8 mouse cellular contexts compared by ENCODE assay signal in genomic region chr5:148370624-148371023, GRCm38 (mm10). TPM values are rescaled to one million over a fixed set of nuclear protein-coding genes. Genes with fewer than 3 reads are reported as not detected.
DNase-seq lines count a peak whose midpoint lies in the region; ATAC-seq and TF ChIP-seq lines count a peak whose summit lies in the region.

No protein-coding gene starts in this region.

- peaks cover 5% of the 10 kb centered on the region; the same call in 1 of the 2 replicates for H3K9me3 ChIP-seq in heart, embryonic 12.5 days (replicated peaks)

- no peaks in the 10 kb centered on the region for H3K36me3 ChIP-seq in heart, adult 2 months (ENCODE audit: control insufficient read depth, insufficient read depth, low read length)
- peaks cover 10% of the 10 kb centered on the region; the same call in 1 of the 2 replicates for H3K36me3 ChIP-seq in heart, embryonic 12.5 days

- no peaks in the 10 kb centered on the region for H3K27me3 ChIP-seq in heart, adult 2 months (ENCODE audit: control insufficient read depth, insufficient read depth, low read length)
- H3K27me3 ChIP-seq in heart, embryonic 12.5 days (replicated peaks), result no peaks in the 10 kb centered on the region

- 96% methylated on average over 1 of the region's 1 CpGs for WGBS in heart, adult 2 months
- 96% methylated on average over 1 of the region's 1 CpGs for WGBS in heart, embryonic 12.5 days

- TF ChIP-seq EP300 in heart, adult 2 months (IDR thresholded peaks at IDR 0.05; ENCODE audit: insufficient read depth, low read depth, low read length), result no peak

- no peak overlapping the region for H3K4me2 ChIP-seq in heart, embryonic 12.5 days

- H3K79me2 ChIP-seq in heart, adult 2 months (replicated peaks; ENCODE audit: control insufficient read depth, insufficient read depth, low read length), result no peaks in the 10 kb centered on the region

- peaks cover 6% of the 10 kb centered on the region for H3K4me1 ChIP-seq in heart, adult 2 months (ENCODE audit: control insufficient read depth, insufficient read depth, low read length)
- peaks cover 28% of the 10 kb centered on the region; the same call in 1 of the 2 replicates for H3K4me1 ChIP-seq in heart, embryonic 12.5 days (replicated peaks)

- no peak for DNase-seq in heart, adult 2 months
- peak; percentile 50 for DNase-seq in CD4-positive helper T cell, adult 2 months (ENCODE audit: low read depth, low spot score)
- peak; percentile 69 to 71 for DNase-seq in adrenal gland, postnatal 36 days
- DNase-seq in mesoderm, embryonic 11.5 days (ENCODE audit: low read depth, low spot score), result peak; percentile 24
- no peak for DNase-seq in urinary bladder, postnatal 10 days (ENCODE audit: low spot score)
- no peak for DNase-seq in cerebellum, adult 11-12 months
- DNase-seq in left cerebral cortex, postnatal 36 days (ENCODE audit: low spot score in 2 of 2), result no peak

- no peak for TF ChIP-seq POLR2A in heart, adult 2 months (IDR thresholded peaks at IDR 0.05; ENCODE audit: insufficient read depth, low read depth, low read length)

- intact Hi-C loops in heart, adult 2 months (cut with DNase I), result loop anchor here (5.0 kb wide), 1 partner anchor 38 kb away; no protein-coding TSS in a partner anchor
- intact Hi-C loops in left cerebral cortex, postnatal 36 days (cut with DNase I), result no loop called here

- peak; percentile 66 for TF ChIP-seq CTCF in heart, adult 2 months (IDR thresholded peaks at IDR 0.05)

- H3K27ac ChIP-seq in heart, adult 2 months, result no peak overlapping the region
- H3K27ac ChIP-seq in heart, embryonic 12.5 days (ENCODE audit: poor library complexity, severe bottlenecking), result no peak overlapping the region

- no peak for ATAC-seq in heart, embryonic 12.5 days (ENCODE audit: insufficient number of reproducible peaks, low FRiP score)

- no peak overlapping the region for H3K4me3 ChIP-seq in heart, adult 2 months
- H3K4me3 ChIP-seq in heart, embryonic 12.5 days, result no peak overlapping the region

- H3K9ac ChIP-seq in heart, adult 2 months (ENCODE audit: low read depth, low read length), result no peak overlapping the region
- H3K9ac ChIP-seq in heart, embryonic 12.5 days, result no peak overlapping the region

RNA-seq across cellular contexts. Expression of gene Slc7a1, which starts 29.1 kb away (rescaled TPM):
- 10 to 100 TPM; 14.0 to 14.4 TPM for total RNA-seq in heart, adult 2 months (2021)
- 10.9 and 18.9 TPM in 2 replicates for polyA plus RNA-seq in heart, adult 2 months (2012; rRNA removed)
- polyA plus RNA-seq in heart, embryonic 12.5 days (2016; fragmentation: Nextera tagmentation; extraction: Ambion mirVana), result 24.0 and 24.2 TPM in 2 replicates
- total RNA-seq in adrenal gland, postnatal 36 days (2021), result 100 to 1,000 TPM; 103 to 112 TPM
- 10 to 100 TPM; 28.1 to 28.5 TPM for total RNA-seq in left cerebral cortex, postnatal 36 days (2021)

Comparison
In these comparisons a context has a peak if more than half of its experiments do, and no peak if none do; other contexts are left out.
1. DNase-seq: peak in CD4-positive helper T cell, adult 2 months (single experiment), adrenal gland, postnatal 36 days (2 of 2) and mesoderm, embryonic 11.5 days (single experiment); none in heart, adult 2 months (0 of 2), urinary bladder, postnatal 10 days (single experiment), cerebellum, adult 11-12 months (single experiment) and left cerebral cortex, postnatal 36 days (0 of 2).